Mouse (Mus musculus): ENCODE results near the gene Tmem245. TPM values are rescaled to one million over a fixed set of nuclear protein-coding genes. Genes with fewer than 3 reads are reported as not detected.
"Not testable (repeated sequence)": the region's sequence is repeated elsewhere in the genome, so short reads cannot be mapped to it uniquely, and the experiment has no call there.

Gene Tmem245
- total and polyA plus RNA-seq, 2 experiments from 2014 or later, result 12.3 to 27.9 TPM

- Histone ChIP-seq H3K36me3 (ENCODE audit: insufficient read depth, low read length) (peaks cover 18% of the 10 kb centered on the region; the same call in 1 of the 2 replicates), H3K4me2 (ENCODE audit: low read depth, low read length) (no peak overlapping the region), H3K27ac (no peak overlapping the region), H3K4me1 (ENCODE audit: insufficient read depth, low read length) (no peaks in the 10 kb centered on the region), H3K9ac (replicated peaks; ENCODE audit: low read length) (no peak overlapping the region), H3K4me3 (ENCODE audit: low read length) (no peak overlapping the region), H3K9me3 (ENCODE audit: low read length) (no peaks in the 10 kb centered on the region), H3K27me3 (ENCODE audit: insufficient read depth, low read length) (no peaks in the 10 kb centered on the region)
- WGBS, result 94% methylated on average over 7 of the region's 7 CpGs
- ATAC-seq (no peak), DNase-seq (ENCODE audit: low spot score) (no peak)
- TF ChIP-seq CTCF (IDR thresholded peaks at IDR 0.05; ENCODE audit: low read depth), result no peak
Measured at GRCm38 (mm10) chr4:56878971-56879370, 68.3 kb downstream of the Tmem245 start.

DNA sequence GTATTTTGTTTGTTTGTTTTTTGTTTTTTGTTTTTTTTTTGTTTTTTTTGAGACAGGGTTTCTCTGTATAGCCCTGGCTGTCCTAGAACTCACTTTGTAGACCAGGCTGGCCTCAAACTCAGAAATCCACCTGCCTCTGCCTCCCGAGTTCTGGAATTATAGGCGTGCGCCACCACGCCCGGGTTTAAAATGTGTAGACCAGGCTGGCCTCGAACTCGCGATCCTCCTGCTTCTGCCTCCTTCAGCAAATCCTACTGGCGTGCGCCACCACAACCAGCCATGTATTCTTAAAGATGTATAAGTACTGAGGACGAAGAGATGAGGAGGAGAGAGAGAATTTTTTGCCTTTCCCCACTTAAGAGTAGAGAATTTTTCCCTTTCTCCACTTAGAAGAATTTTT lies 76.7 kb downstream of the Tmem245 start:
- not testable (repeated sequence) for H3K27ac ChIP-seq; ATAC-seq; H3K4me3 ChIP-seq (ENCODE audit: low read length); H3K27me3 ChIP-seq (ENCODE audit: insufficient read depth, low read length); H3K36me3 ChIP-seq (ENCODE audit: insufficient read depth, low read length); H3K9ac ChIP-seq (replicated peaks; ENCODE audit: low read length); H3K4me2 ChIP-seq (ENCODE audit: low read depth, low read length); DNase-seq (ENCODE audit: low spot score); H3K4me1 ChIP-seq (ENCODE audit: insufficient read depth, low read length); H3K9me3 ChIP-seq (ENCODE audit: low read length)
- 98% methylated on average over 11 of the region's 11 CpGs for WGBS

DNA sequence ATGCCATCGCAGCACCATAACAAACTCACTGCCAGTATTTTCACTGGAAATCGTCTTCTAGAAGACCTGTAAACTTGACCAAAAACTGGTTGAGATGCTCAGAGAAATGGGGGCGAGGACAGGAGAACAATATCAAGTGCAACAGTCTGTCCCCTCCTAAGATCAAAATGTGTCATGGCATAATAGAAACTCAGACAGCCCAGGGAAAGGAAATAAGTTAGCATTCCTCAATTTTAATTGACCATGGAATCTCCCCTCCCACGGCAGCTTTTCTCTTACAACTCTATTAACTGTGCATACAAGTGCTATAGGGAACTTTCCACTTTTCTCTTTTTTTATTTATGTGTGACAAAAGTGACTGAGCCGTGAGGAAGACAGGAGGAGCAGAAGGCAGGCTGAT lies 79.5 kb downstream of the Tmem245 start:
- TF ChIP-seq CTCF (IDR thresholded peaks at IDR 0.05; ENCODE audit: low read depth), result no peak

GRCm38 (mm10) chr4:56865971-56866370 lies 81.3 kb downstream of the Tmem245 start:
- ATAC-seq, result no peak
- Histone ChIP-seq H3K9me3 (ENCODE audit: low read length) (no peaks in the 10 kb centered on the region), H3K36me3 (ENCODE audit: insufficient read depth, low read length) (no peaks in the 10 kb centered on the region), H3K4me2 (ENCODE audit: low read depth, low read length) (no peak overlapping the region), H3K9ac (replicated peaks; ENCODE audit: low read length) (no peak overlapping the region), H3K27ac (peak overlapping the region; percentile 34; the same call in 1 of the 2 replicates), H3K4me3 (ENCODE audit: low read length) (no peak overlapping the region), H3K4me1 (ENCODE audit: insufficient read depth, low read length) (peaks cover 13% of the 10 kb centered on the region), H3K27me3 (ENCODE audit: insufficient read depth, low read length) (no peaks in the 10 kb centered on the region)
- WGBS, result 35% methylated on average over 4 of the region's 4 CpGs
- no peak for TF ChIP-seq CTCF (IDR thresholded peaks at IDR 0.05; ENCODE audit: low read depth)
- DNase-seq (ENCODE audit: low spot score), result peak; percentile 50

More for the DNA sequence above, 79.5 kb downstream of the Tmem245 start:
- Histone ChIP-seq H3K36me3 (ENCODE audit: insufficient read depth, low read length) (no peaks in the 10 kb centered on the region), H3K9me3 (ENCODE audit: low read length) (no peaks in the 10 kb centered on the region), H3K9ac (replicated peaks; ENCODE audit: low read length) (no peak overlapping the region), H3K4me3 (ENCODE audit: low read length) (no peak overlapping the region), H3K4me2 (ENCODE audit: low read depth, low read length) (no peak overlapping the region), H3K27me3 (ENCODE audit: insufficient read depth, low read length) (no peaks in the 10 kb centered on the region), H3K4me1 (ENCODE audit: insufficient read depth, low read length) (peaks cover 13% of the 10 kb centered on the region), H3K27ac (no peak overlapping the region)
- DNase-seq (ENCODE audit: low spot score), result no peak
- 73% methylated on average over 5 of the region's 5 CpGs for WGBS
- no peak for ATAC-seq

GRCm38 (mm10) chr4:56865003-56865511 lies 82.2 kb downstream of the Tmem245 start, which contains the start of gene Ctnnal1:
Gene Ctnnal1, minus strand, starts transcription at chr4:56865188.
- no peaks in the 10 kb centered on the region for H3K27me3 ChIP-seq (ENCODE audit: insufficient read depth, low read length)
- TF ChIP-seq CTCF (IDR thresholded peaks at IDR 0.05; ENCODE audit: low read depth), result no peak
- DNase-seq (ENCODE audit: low spot score) (peak; percentile 90), ATAC-seq (peak; percentile 95)
- peak within 1 kb of the TSS; percentile 87 for H3K4me2 ChIP-seq (ENCODE audit: low read depth, low read length)
- H3K9ac ChIP-seq (replicated peaks; ENCODE audit: low read length), result peak within 1 kb of the TSS; percentile 85
- peaks cover 13% of the 10 kb centered on the region for H3K4me1 ChIP-seq (ENCODE audit: insufficient read depth, low read length)
- H3K4me3 ChIP-seq (ENCODE audit: low read length), result peak within 1 kb of the TSS; percentile 78
- 0% methylated on average over 31 of the region's 45 CpGs for WGBS
- no peaks in the 10 kb centered on the region for H3K9me3 ChIP-seq (ENCODE audit: low read length)
- H3K27ac ChIP-seq, result peak within 1 kb of the TSS; percentile 92
- no peaks in the 10 kb centered on the region for H3K36me3 ChIP-seq (ENCODE audit: insufficient read depth, low read length)

GRCm38 (mm10) chr4:56864417-56865001 lies 82.7 kb downstream of the Tmem245 start:
- no peaks in the 10 kb centered on the region for H3K9me3 ChIP-seq (ENCODE audit: low read length)
- ATAC-seq (peak; percentile 72), DNase-seq (ENCODE audit: low spot score) (peak; percentile 65)
- H3K27me3 ChIP-seq (ENCODE audit: insufficient read depth, low read length), result no peaks in the 10 kb centered on the region
- no peak for TF ChIP-seq CTCF (IDR thresholded peaks at IDR 0.05; ENCODE audit: low read depth)
- peak overlapping the region; percentile 78 for H3K4me3 ChIP-seq (ENCODE audit: low read length)
- H3K4me1 ChIP-seq (ENCODE audit: insufficient read depth, low read length), result peaks cover 13% of the 10 kb centered on the region
- under 1% methylated on average over 49 of the region's 49 CpGs for WGBS
- H3K36me3 ChIP-seq (ENCODE audit: insufficient read depth, low read length), result no peaks in the 10 kb centered on the region
- H3K4me2 ChIP-seq (ENCODE audit: low read depth, low read length), result peak overlapping the region; percentile 87
- peak overlapping the region; percentile 92 for H3K27ac ChIP-seq
- peak overlapping the region; percentile 85 for H3K9ac ChIP-seq (replicated peaks; ENCODE audit: low read length)

DNA sequence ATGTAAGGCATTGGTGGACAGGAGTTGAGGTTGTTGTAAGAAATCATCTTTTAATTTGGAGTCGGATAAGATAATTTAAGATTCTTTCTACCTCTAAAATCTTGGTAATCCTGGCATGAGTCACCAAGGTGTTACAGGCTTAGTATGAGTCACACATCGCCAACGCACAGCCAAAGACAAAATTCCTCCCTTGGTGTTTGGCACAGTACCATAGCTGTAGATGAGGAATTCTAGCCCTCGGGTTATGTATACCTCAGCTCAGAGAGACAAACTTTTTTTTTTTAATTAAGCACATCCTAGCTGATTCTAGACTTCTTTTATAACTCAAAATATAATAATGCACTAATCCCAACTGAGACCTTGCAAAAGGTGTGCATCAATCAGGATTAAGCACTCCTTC lies 83.2 kb downstream of the Tmem245 start:
- no peak for TF ChIP-seq CTCF (IDR thresholded peaks at IDR 0.05; ENCODE audit: low read depth)
- H3K4me3 ChIP-seq (ENCODE audit: low read length), result peak overlapping the region; percentile 78
- H3K27me3 ChIP-seq (ENCODE audit: insufficient read depth, low read length), result no peaks in the 10 kb centered on the region
- peak overlapping the region; percentile 92 for H3K27ac ChIP-seq
- no peaks in the 10 kb centered on the region for H3K36me3 ChIP-seq (ENCODE audit: insufficient read depth, low read length)
- no peak for DNase-seq (ENCODE audit: low spot score)
- H3K9me3 ChIP-seq (ENCODE audit: low read length), result no peaks in the 10 kb centered on the region
- peak overlapping the region; percentile 87 for H3K4me2 ChIP-seq (ENCODE audit: low read depth, low read length)
- WGBS, result 33% methylated on average over 4 of the region's 4 CpGs
- ATAC-seq, result no peak
- H3K9ac ChIP-seq (replicated peaks; ENCODE audit: low read length), result peak overlapping the region; percentile 85
- H3K4me1 ChIP-seq (ENCODE audit: insufficient read depth, low read length), result peaks cover 13% of the 10 kb centered on the region

Measured in hindbrain, postnatal 0 days (tissue).